Mouse (Mus musculus) embryonic facial prominence, embryonic 15.5 days (tissue): ENCODE measurements around the gene Ell2. TPM values are rescaled to one million over a fixed set of nuclear protein-coding genes. Genes with fewer than 3 reads are reported as not detected.
A peak's percentile ranks its signal among the peaks of the same experiment; 100 is the strongest.

Experiments used
- ATAC-seq: fragments of 200-750 bp; cut with Nextera tagmentation; 2 replicates; pipeline ENCODE4 v1.8.0; 2017; ENCODE audit warnings: low read depth, moderate TSS enrichment; ENCODE audit not compliant: insufficient number of reproducible peaks, low FRiP score, low TSS enrichment
- H3K27ac ChIP-seq: fragments of 300-500 bp; sonication (generic); replicated peaks from 2 replicates; pipeline ENCODE4 v1.5.1; 2015; ENCODE audit warnings: mild to moderate bottlenecking, inconsistent platforms
- H3K27me3 ChIP-seq: fragments of 300-500 bp; sonication (generic); 2 replicates; pipeline ENCODE4 v1.6.1; 2015; ENCODE audit warnings: inconsistent platforms
- H3K36me3 ChIP-seq: fragments of 300-500 bp; sonication (generic); 2 replicates; pipeline ENCODE4 v1.6.1; 2015; ENCODE audit warnings: mild to moderate bottlenecking, inconsistent platforms
- H3K4me1 ChIP-seq: fragments of 300-500 bp; sonication (generic); 2 replicates; pipeline ENCODE4 v1.6.1; 2015; ENCODE audit warnings: inconsistent platforms
- H3K4me2 ChIP-seq: fragments of 300-500 bp; sonication (generic); replicated peaks from 2 replicates; pipeline ENCODE4 v1.6.1; 2015; ENCODE audit warnings: mild to moderate bottlenecking, inconsistent platforms
- H3K4me3 ChIP-seq: fragments of 300-500 bp; sonication (generic); replicated peaks from 2 replicates; pipeline ENCODE4 v1.5.1; 2015; ENCODE audit warnings: mild to moderate bottlenecking, inconsistent platforms
- H3K9ac ChIP-seq: fragments of 300-500 bp; sonication (generic); 2 replicates; pipeline ENCODE4 v1.6.1; 2015; ENCODE audit warnings: inconsistent platforms
- H3K9me3 ChIP-seq: fragments of 300-500 bp; sonication (generic); replicated peaks from 2 replicates; pipeline ENCODE4 v1.6.1; 2016; ENCODE audit warnings: inconsistent platforms
- WGBS: fragments of 180-500 bp; shearing (Covaris S2); methylation state at CpG from one replicate; pipeline ENCODE4 v1.1.7; 2015; 5-methylcytosine and 5-hydroxymethylcytosine counted together
- polyA plus RNA-seq: library from polyadenylated mRNA; unstranded; fragments of >200 nt; fragmentation: Nextera tagmentation; extraction: Ambion mirVana; gene quantifications from 2 replicates; pipeline ENCODE4 v1.2.1, GENCODE M21; 2015

Gene Ell2
- polyA plus RNA-seq = 14.1 and 15.3 TPM in 2 replicates

DNA sequence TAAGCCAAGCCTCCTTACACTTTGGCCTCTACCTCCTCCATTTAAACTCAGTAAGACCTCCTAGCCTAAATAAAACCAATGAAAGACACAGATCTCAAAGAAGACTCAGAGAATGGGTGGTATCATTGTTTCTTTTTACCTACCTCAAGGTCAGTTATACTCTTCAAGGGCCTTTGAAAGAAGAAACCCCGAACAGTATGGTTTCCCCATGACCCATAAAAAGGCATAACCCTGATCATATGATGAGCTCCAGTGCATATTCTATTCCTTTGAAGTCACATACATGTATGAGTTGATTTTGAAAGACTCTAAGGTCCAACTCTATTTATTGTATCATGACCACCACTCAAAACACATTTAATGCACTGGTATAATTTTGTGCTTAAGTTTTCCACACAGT lies at the start of gene Ell2:
Ell2 (plus strand) TSS at position 301 of the 400 bp plus-strand sequence.
- H3K9ac ChIP-seq = peak within 1 kb of the TSS; percentile 59
- no peaks in the 10 kb centered on the region for H3K9me3 ChIP-seq
- H3K4me2 ChIP-seq = peak within 1 kb of the TSS; percentile 66
- peak within 1 kb of the TSS; percentile 84 for H3K27ac ChIP-seq
- no peak for ATAC-seq
- H3K4me1 ChIP-seq = peaks cover 11% of the 10 kb centered on the region; the same call in 1 of the 2 replicates
- WGBS = 100% methylated on average over 1 of the region's 1 CpGs
- H3K36me3 ChIP-seq = no peaks in the 10 kb centered on the region
- H3K27me3 ChIP-seq = no peaks in the 10 kb centered on the region
- H3K4me3 ChIP-seq = peak within 1 kb of the TSS; percentile 74

DNA sequence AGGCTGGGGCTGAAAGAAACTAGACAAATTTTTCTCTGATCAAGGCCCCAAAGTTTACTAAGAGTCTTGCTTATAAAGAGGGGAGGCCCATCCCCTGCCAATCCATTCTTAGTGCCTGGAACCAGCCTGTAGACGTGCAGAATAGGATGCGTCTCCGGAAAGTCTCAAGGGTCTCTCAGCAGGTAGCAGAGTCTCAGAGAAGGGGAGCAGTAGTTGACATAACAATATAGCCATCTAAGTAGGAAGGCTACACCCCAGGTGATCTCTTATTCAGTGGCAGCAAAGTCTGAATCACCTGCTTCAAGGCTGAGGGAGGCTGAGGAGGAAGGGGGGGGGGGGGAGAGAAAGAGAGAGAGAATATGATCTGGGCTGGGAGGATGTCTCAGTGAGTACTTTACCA lies 21.1 kb upstream of the Ell2 start:
- H3K27ac ChIP-seq = no peak overlapping the region
- WGBS = 45% methylated on average over 3 of the region's 3 CpGs
- no peak overlapping the region for H3K4me2 ChIP-seq
- no peaks in the 10 kb centered on the region for H3K4me1 ChIP-seq
- H3K9me3 ChIP-seq = no peaks in the 10 kb centered on the region
- H3K9ac ChIP-seq = no peak overlapping the region
- no peaks in the 10 kb centered on the region for H3K27me3 ChIP-seq
- H3K36me3 ChIP-seq = no peaks in the 10 kb centered on the region
- no peak for ATAC-seq
- no peak overlapping the region for H3K4me3 ChIP-seq

DNA sequence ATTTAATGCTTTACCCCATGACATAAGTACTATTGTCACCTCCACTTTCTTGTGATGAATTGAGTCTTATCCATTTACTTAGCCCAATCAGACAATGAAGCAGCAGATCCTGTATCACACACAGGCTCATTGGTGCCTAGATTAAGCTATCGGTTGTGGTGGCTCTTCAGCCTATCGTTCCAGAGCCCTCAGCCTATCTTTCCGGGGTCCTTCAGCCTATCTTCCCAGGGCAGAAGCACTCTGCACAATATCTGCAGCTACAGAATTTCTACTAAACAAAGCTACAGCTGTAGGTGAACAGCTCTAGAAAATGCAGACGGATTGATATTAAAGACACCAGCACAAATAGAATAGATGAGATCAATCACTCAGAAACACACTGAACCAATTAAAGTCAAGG lies 19.6 kb upstream of the Ell2 start:
- WGBS = 67% methylated on average over 4 of the region's 4 CpGs
- Histone ChIP-seq H3K36me3 (no peaks in the 10 kb centered on the region), H3K4me3 (no peak overlapping the region), H3K27ac (no peak overlapping the region), H3K27me3 (no peaks in the 10 kb centered on the region), H3K9me3 (no peaks in the 10 kb centered on the region), H3K9ac (no peak overlapping the region), H3K4me1 (no peaks in the 10 kb centered on the region), H3K4me2 (no peak overlapping the region)
- ATAC-seq = no peak

DNA sequence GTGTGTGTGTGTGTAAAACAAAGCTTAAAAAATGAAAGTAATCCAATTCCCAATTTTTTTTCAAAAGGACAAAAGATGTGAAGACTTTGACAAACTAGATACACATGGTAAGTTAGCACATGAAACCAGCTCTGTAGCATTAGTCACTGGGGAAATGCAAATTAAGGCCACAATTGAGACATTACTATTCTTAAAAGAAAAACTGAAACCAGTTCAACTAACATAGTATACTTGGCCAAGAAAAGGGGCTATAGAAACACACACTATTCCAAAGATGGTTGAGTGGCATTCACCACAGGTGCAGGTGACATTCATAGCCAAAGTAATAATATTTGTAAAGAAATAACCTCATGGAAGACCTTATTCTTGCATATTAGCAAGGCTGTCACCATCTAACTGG lies 14.9 kb upstream of the Ell2 start:
- Histone ChIP-seq H3K27ac (no peak overlapping the region), H3K4me1 (no peaks in the 10 kb centered on the region), H3K9ac (no peak overlapping the region), H3K4me3 (no peak overlapping the region), H3K4me2 (no peak overlapping the region), H3K9me3 (no peaks in the 10 kb centered on the region), H3K27me3 (no peaks in the 10 kb centered on the region), H3K36me3 (no peaks in the 10 kb centered on the region)
- no peak for ATAC-seq

DNA sequence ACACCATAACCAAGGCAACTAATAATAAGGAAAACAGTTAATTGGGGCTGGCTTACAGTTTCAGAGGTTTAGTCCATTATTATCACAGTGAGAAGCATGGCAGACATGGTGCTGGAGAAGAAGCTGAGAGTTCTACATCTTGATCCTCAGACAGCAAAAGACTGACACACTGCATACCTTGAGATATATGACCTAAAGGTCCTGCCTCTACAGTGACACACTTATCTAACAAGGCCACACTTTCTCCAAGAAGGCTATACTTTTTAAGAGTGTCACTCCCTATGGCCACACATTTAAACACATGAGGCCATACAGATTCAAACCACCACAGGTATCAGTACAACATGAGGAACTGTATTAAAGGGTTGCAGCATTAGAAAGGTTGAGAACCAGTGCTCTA lies 13.5 kb upstream of the Ell2 start:
- no peak overlapping the region for H3K9ac ChIP-seq
- H3K9me3 ChIP-seq = no peaks in the 10 kb centered on the region
- no peak overlapping the region for H3K27ac ChIP-seq
- H3K36me3 ChIP-seq = no peaks in the 10 kb centered on the region
- ATAC-seq = no peak
- no peaks in the 10 kb centered on the region for H3K4me1 ChIP-seq
- no peaks in the 10 kb centered on the region for H3K27me3 ChIP-seq
- H3K4me3 ChIP-seq = no peak overlapping the region
- no peak overlapping the region for H3K4me2 ChIP-seq

DNA sequence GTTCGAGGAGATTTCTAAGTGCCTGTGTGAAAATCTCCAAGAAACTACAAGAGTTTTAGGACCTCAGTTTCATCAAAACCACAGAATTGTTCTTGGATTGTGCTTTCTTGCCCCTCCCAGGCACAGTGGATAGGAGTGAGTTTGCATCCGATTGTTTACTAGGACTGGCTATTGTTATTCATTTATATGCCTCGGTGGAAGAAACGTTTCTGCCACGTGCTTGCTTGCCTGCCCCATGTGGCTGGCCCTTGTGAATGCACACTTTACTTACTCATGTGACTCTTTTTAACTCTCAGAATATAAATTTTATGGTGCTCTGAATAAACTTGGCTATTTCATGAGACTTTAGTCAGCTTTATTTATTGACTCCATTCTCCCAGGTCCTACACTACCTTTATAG lies 3.7 kb upstream of the Ell2 start:
- ATAC-seq = no peak
- Histone ChIP-seq H3K9ac (no peak overlapping the region), H3K27me3 (no peaks in the 10 kb centered on the region), H3K9me3 (no peaks in the 10 kb centered on the region), H3K27ac (no peak overlapping the region), H3K4me1 (no peaks in the 10 kb centered on the region), H3K4me2 (no peak overlapping the region), H3K36me3 (no peaks in the 10 kb centered on the region), H3K4me3 (no peak overlapping the region)
- WGBS = 56% methylated on average over 5 of the region's 5 CpGs

DNA sequence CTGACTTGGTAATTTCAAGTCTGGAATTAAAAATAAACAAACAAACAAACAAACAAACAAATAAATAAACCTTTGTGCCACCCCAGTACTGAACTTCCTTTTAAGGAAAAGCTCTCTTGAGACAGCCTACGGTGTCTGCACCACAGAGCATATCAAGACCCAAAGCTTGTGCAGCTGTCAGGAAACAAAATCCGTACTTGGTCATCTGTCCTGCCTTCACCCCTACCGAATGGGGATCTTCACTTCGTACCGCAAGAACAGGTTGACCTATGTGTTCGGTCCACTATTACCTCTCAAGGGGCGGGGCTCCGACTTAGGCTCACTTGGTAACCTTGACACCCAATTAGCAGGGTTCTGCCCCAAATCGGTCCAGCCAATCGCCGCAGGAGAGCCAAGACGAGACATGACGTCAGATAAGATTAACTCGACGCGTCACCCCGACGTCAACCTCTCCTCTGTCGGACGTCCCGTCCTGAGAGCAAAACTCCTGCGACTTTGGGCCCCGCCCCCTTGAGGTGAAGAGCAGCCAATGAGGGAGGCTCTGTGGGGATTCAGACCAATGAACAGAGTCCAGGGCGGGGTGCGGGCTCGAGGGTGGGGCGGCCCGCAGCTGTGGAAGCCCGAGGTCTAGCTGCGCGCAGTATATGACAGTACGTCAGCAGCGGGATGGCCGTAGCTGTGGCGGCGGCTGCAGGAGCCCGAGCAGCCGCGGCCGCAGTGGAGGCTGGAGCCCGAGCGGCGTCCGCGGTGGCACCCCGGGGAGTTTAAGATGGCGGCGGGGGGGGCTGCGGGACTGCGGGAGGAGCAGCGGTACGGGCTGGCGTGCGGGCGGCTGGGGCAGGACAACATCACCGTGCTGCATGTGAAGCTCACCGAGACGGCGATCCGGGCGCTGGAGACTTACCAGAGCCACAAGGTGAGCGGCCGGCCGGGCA lies 592 bp downstream of the Ell2 start:
- no peaks in the 10 kb centered on the region for H3K27me3 ChIP-seq
- H3K36me3 ChIP-seq = no peaks in the 10 kb centered on the region
- peak overlapping the region; percentile 59 for H3K9ac ChIP-seq
- 6% methylated on average over 63 of the region's 64 CpGs for WGBS
- H3K4me3 ChIP-seq = peak overlapping the region; percentile 74
- H3K27ac ChIP-seq = peak overlapping the region; percentile 84
- peak; percentile 99 for ATAC-seq
- no peaks in the 10 kb centered on the region for H3K9me3 ChIP-seq
- peaks cover 11% of the 10 kb centered on the region; the same call in 1 of the 2 replicates for H3K4me1 ChIP-seq
- peak overlapping the region; percentile 66 for H3K4me2 ChIP-seq

DNA sequence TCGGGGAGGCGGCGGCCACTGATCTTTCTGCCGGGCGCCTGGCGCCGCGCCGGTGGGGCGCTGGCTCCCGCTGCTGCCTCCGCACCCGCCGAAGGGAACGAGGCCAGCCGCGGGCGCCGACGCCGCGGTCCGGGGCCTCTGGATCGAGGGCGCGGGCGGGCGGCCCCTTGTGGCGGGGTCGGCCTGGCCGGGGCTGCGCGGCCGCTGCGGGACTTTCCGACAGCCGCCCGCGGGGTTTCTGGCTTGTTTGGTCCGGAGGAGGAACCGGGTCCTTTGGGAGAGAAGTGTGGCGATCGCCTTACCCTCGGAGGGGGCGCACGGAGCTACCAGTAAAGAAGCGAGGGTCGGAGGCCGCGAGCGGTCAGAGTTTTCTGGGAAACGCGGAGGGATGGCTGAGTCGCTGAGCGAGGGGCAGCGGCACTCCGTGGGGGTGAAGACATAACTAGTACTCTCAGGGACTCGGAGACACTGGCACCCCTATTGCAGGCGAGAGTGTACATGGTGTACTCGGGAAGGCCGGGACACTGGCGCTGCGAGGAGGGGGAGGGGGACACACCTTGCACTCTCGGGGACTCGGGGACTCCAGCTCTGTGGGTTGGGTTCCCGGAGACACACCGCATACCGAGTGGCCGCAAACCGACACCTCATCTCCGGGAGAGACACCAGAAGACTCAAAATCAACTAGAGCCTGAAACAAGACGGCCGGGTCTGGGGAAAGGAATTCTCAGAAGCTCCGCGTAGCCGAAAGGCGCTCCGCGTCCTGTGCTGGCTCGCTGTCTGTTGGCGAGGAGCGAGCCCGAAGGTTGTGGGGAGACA lies 1.5 kb downstream of the Ell2 start:
- Histone ChIP-seq H3K9ac (peak overlapping the region; percentile 59), H3K27me3 (no peaks in the 10 kb centered on the region), H3K4me2 (peak overlapping the region; percentile 66), H3K27ac (peak overlapping the region; percentile 84), H3K9me3 (no peaks in the 10 kb centered on the region), H3K4me3 (peak overlapping the region; percentile 74), H3K4me1 (peaks cover 11% of the 10 kb centered on the region; the same call in 1 of the 2 replicates), H3K36me3 (no peaks in the 10 kb centered on the region)
- peak; percentile 64 for ATAC-seq
- WGBS = under 1% methylated on average over 83 of the region's 83 CpGs

DNA sequence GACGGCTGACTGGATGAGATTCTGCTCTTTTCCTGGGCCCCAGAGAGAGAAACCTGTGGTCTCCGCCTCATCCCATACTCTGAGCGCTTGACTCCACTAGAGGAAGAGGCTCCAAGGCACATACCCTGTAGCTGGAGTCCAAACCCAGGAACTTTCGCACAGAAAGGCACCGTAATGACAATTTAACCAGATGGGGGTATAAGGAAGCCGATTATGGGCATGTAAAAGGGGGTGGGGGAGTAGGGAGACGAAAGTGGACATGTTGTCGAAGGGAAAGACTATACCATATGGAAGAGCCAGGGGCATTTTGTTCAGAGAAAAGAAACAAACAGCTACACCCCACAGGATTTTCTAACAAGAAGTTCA lies 2.1 kb downstream of the Ell2 start:
- WGBS = 8% methylated on average over 8 of the region's 8 CpGs
- peak overlapping the region; percentile 84; the same call in 1 of the 2 replicates for H3K27ac ChIP-seq
- H3K36me3 ChIP-seq = no peaks in the 10 kb centered on the region
- H3K9ac ChIP-seq = peak overlapping the region; percentile 59
- H3K27me3 ChIP-seq = no peaks in the 10 kb centered on the region
- peak overlapping the region; percentile 74 for H3K4me3 ChIP-seq
- peak overlapping the region; percentile 66 for H3K4me2 ChIP-seq
- peaks cover 11% of the 10 kb centered on the region; the same call in 1 of the 2 replicates for H3K4me1 ChIP-seq
- no peak for ATAC-seq
- H3K9me3 ChIP-seq = no peaks in the 10 kb centered on the region

DNA sequence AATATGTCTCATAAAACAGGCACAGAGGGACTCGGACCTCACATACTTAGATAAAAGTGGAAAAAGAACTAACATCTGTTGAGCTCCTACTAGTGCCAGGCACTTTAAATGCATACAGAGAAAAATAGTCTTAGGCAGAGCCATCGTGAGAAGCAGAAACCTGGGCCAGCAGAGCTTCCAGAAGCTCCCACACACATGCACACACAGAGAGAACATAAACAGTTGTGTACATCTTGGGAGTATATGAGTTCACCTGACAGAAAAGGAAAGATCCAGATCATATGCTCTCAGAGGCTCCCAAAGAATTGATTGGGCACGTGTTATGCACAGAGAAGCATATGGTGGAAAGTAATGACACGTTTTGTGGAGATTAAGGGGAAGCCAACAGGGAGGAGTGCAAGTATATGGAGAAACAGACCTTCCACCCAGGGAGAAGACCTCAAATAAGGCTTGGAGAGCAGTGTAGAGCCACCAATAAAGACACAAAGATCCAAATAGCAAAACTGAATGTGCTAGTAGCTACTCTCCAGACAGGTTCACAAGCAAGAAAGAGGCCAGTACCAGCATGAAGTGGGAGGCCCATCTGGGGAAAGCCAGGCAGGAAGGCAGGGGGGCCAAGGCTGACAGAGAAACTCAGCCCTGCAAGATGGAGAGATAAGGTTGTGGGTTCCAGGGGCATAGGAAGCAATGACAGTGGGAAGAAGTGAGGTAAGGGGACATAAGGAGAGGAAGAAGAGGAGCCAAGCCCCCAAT lies 2.6 kb downstream of the Ell2 start:
- Histone ChIP-seq H3K9ac (0 out of 2 replicates have a peak overlapping the region, but pooled peaks have one; percentile 59), H3K27ac (peak overlapping the region; percentile 84; the same call in 1 of the 2 replicates)
- WGBS = 24% methylated on average over 4 of the region's 4 CpGs

More for the DNA sequence above, 2.6 kb downstream of the Ell2 start:
- Histone ChIP-seq H3K4me1 (peaks cover 11% of the 10 kb centered on the region; the same call in 1 of the 2 replicates), H3K9me3 (no peaks in the 10 kb centered on the region), H3K4me3 (peak overlapping the region; percentile 74), H3K36me3 (no peaks in the 10 kb centered on the region), H3K27me3 (no peaks in the 10 kb centered on the region), H3K4me2 (peak overlapping the region; percentile 66)
- no peak for ATAC-seq
